Mouse (Mus musculus): ENCODE data around the gene Asxl1. TPM values are rescaled to one million over a fixed set of nuclear protein-coding genes. Genes with fewer than 3 reads are reported as not detected.

Gene Asxl1
- polyA plus RNA-seq, 1 experiment from 2014 or later: 11.8 TPM

- H3K27ac ChIP-seq (replicated peaks): peak overlapping the region; percentile 87
- DNase-seq (ENCODE audit: low spot score): no peak
- H3K27me3 ChIP-seq (ENCODE audit: low read depth, poor library complexity, severe bottlenecking): no peaks in the 10 kb centered on the region
- H3K4me3 ChIP-seq: 0 out of 2 replicates have a peak overlapping the region, but pooled peaks have one; percentile 24
- H3K36me3 ChIP-seq: peaks cover 46% of the 10 kb centered on the region
- H3K9me3 ChIP-seq (replicated peaks): no peaks in the 10 kb centered on the region
- H3K4me1 ChIP-seq: peaks cover 83% of the 10 kb centered on the region
- 89% methylated on average over 4 of the region's 4 CpGs for WGBS
Observed at GRCm38 (mm10) chr2:153425124-153425844, 79.7 kb downstream of the Asxl1 start.

GRCm38 (mm10) chr2:153425998-153426670 lies 80.5 kb downstream of the Asxl1 start:
- H3K27me3 ChIP-seq (ENCODE audit: low read depth, poor library complexity, severe bottlenecking): no peaks in the 10 kb centered on the region
- H3K9me3 ChIP-seq (replicated peaks): no peaks in the 10 kb centered on the region
- H3K4me1 ChIP-seq: peaks cover 81% of the 10 kb centered on the region
- DNase-seq (ENCODE audit: low spot score): peak; percentile 34
- 46% methylated on average over 9 of the region's 9 CpGs for WGBS
- peak overlapping the region; percentile 24; the same call in 1 of the 2 replicates for H3K4me3 ChIP-seq
- H3K36me3 ChIP-seq: peaks cover 48% of the 10 kb centered on the region
- H3K27ac ChIP-seq (replicated peaks): peak overlapping the region; percentile 87

GRCm38 (mm10) chr2:153426931-153427330 lies 81.3 kb downstream of the Asxl1 start:
- H3K4me1 ChIP-seq: peaks cover 74% of the 10 kb centered on the region
- H3K27me3 ChIP-seq (ENCODE audit: low read depth, poor library complexity, severe bottlenecking): no peaks in the 10 kb centered on the region
- no peak overlapping the region for H3K4me3 ChIP-seq
- H3K36me3 ChIP-seq: peaks cover 56% of the 10 kb centered on the region
- peak overlapping the region; percentile 87 for H3K27ac ChIP-seq (replicated peaks)
- peak; percentile 41 for DNase-seq (ENCODE audit: low spot score)
- 20% methylated on average over 2 of the region's 2 CpGs for WGBS
- no peaks in the 10 kb centered on the region for H3K9me3 ChIP-seq (replicated peaks)

DNA sequence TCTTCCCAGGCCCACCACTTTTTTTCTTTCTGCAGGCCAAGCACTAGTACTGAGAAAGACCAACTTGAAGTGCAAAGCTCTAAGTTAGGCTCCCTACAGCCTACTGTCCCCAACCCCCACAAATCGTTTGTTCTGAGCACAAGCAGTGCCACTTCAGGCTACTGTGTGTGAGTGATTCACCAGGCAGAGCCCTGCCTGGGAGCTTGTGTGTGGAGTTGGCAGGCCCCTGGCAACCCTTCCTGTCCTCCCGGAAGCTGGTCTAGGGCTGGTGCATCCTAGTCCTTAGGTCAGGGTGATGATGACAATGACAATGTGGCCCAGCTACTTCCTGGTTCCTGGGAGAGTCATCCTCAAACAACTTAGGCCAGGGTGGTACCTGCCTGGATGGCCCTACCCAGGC lies 82.9 kb downstream of the Asxl1 start:
- DNase-seq (ENCODE audit: low spot score): no peak
- Histone ChIP-seq H3K36me3 (peaks cover 71% of the 10 kb centered on the region), H3K4me3 (no peak overlapping the region), H3K27me3 (ENCODE audit: low read depth, poor library complexity, severe bottlenecking) (no peaks in the 10 kb centered on the region), H3K4me1 (peaks cover 74% of the 10 kb centered on the region), H3K9me3 (replicated peaks) (no peaks in the 10 kb centered on the region), H3K27ac (replicated peaks) (peak overlapping the region; percentile 87; the same call in 1 of the 2 replicates)
- WGBS: 66% methylated on average over 2 of the region's 2 CpGs

DNA sequence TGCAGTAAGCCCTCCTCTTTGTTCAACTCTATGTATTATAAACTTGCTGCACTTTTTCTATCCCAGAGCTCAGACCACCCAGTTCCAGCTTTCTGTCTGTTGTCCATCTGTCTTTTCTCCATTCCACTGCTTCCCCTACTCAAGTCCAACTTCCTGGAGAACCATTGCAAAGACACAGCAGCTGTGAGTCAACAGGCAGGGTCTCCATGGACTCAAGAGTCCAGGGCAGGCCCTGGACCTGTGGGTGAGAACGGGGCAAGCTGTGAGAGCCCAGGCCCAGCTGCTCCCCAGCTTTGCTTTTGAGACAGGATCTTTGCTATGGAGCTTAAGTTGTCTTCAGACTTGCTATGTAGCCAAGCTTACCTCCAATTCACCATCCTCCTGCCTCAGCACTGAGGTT lies 84.9 kb downstream of the Asxl1 start:
- Histone ChIP-seq H3K4me1 (peaks cover 75% of the 10 kb centered on the region), H3K36me3 (peaks cover 70% of the 10 kb centered on the region), H3K4me3 (no peak overlapping the region), H3K27me3 (ENCODE audit: low read depth, poor library complexity, severe bottlenecking) (no peaks in the 10 kb centered on the region), H3K9me3 (replicated peaks) (no peaks in the 10 kb centered on the region), H3K27ac (replicated peaks) (0 out of 2 replicates have a peak overlapping the region, but pooled peaks have one; percentile 17)
- 93% methylated on average over 1 of the region's 1 CpGs for WGBS
- DNase-seq (ENCODE audit: low spot score): no peak

DNA sequence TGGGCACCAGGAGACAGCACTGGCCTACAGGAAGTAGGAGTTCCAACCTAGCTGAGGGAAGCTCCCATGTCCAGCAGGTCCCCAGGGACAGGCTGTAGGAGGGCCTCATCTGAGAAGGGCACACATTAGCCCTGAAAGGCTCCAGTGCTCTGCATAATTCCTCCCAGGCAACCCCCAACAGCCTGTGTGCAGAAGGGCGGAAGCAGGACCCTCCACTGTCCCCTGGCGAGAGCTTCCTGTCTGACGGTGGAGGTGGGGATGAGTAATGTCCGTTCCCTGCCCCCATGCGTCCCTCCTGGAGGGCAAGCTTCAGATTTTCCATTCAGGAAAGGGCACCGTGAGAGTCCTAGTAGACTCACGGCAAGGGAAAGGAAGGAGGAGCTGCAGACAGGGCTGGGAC lies 86.9 kb downstream of the Asxl1 start:
- peaks cover 74% of the 10 kb centered on the region for H3K36me3 ChIP-seq
- no peaks in the 10 kb centered on the region for H3K27me3 ChIP-seq (ENCODE audit: low read depth, poor library complexity, severe bottlenecking)
- no peaks in the 10 kb centered on the region for H3K9me3 ChIP-seq (replicated peaks)
- no peak for DNase-seq (ENCODE audit: low spot score)
- 62% methylated on average over 7 of the region's 7 CpGs for WGBS
- H3K27ac ChIP-seq (replicated peaks): peak overlapping the region; percentile 85; the same call in 1 of the 2 replicates
- peaks cover 75% of the 10 kb centered on the region for H3K4me1 ChIP-seq
- H3K4me3 ChIP-seq: no peak overlapping the region

- H3K27me3 ChIP-seq (ENCODE audit: low read depth, poor library complexity, severe bottlenecking): no peaks in the 10 kb centered on the region
- no peaks in the 10 kb centered on the region for H3K9me3 ChIP-seq (replicated peaks)
- H3K4me1 ChIP-seq: peaks cover 75% of the 10 kb centered on the region
- no peak overlapping the region for H3K4me3 ChIP-seq
- no peak for DNase-seq (ENCODE audit: low spot score)
- peaks cover 64% of the 10 kb centered on the region for H3K36me3 ChIP-seq
- 75% methylated on average over 3 of the region's 3 CpGs for WGBS
- H3K27ac ChIP-seq (replicated peaks): peak overlapping the region; percentile 85
Observed at GRCm38 (mm10) chr2:153433859-153434258, 88.2 kb downstream of the Asxl1 start.

DNA sequence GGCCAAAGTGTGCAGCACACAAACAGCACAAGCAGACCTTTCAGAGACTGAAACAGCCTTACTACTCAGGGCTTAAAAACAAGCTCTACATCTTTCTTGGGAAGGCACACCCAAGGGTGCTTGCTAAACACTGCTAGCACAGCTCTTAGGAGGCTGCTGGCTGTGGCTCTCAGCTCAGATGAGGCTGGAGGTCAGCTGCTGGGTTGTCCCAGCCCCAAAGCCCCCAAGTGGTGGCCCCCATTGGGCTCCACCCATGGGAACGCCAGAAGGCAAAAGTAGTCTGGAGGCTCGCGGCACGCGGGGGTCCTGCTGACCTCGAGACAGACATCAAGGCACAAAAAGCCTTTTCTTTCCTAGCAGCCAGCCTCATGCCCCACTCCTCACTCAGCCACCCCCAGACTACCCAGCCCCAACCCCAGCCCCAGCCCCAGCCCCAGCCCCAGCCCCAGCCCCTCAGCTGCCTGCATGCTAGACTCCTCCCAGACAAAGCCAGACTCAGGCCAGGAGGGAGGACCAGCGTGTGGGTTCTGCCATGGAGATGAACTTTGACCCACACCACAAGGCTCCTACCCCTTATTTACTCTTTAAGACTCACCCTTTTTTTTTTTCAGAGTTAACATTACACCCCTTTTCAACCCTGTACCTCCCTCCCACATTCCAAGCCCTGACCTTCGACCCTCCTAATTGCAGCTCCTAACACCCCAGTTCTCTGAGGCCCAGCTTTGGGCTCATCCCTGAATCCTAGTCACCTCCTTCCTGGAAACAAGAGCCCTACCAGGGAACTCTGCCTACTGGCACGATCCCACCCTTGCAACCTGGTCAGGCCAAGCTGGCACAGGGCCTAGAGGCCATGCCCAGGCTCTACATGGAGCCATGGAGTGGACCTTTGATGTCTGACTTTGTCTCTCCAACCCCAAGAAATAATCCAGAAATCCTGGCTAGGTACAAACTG lies 89.5 kb downstream of the Asxl1 start:
- WGBS: 15% methylated on average over 9 of the region's 9 CpGs
- H3K4me3 ChIP-seq: peak overlapping the region; percentile 23; the same call in 1 of the 2 replicates

DNA sequence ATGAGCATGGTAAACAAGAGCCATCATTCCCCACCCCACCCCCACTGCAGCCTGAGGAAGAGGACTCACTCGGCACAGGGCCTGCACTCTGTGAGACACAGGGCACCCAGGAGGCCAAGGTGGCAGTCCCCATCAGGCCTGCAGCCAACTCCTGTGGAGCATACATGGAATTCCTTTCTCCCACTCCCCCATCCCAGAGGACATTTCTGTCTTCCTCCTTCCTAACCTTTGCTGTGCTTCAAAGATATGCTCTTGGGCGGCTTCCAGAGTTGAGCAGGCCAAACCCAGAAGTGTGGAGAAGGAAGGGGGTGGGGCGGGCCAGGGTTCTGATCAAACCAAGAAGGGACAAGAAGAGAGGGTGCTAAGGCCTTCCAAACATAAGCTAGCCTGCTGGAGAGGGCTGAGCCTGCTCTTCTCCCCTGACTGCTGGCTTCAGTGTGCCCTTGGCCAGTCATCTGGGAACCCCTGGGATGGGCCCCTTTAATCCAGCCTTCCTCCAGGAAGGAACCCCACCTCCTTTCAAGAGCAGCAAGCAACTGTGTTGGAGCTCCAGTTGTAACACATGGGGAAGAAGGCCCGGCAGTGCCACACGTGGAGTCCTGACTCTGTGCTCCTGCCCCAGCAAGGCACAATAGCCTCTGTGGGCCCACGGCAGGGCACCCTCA lies 91.1 kb downstream of the Asxl1 start:
- Histone ChIP-seq H3K4me1 (peaks cover 89% of the 10 kb centered on the region), H3K4me3 (no peak overlapping the region), H3K9me3 (replicated peaks) (no peaks in the 10 kb centered on the region), H3K27ac (replicated peaks) (peak overlapping the region; percentile 85), H3K27me3 (ENCODE audit: low read depth, poor library complexity, severe bottlenecking) (no peaks in the 10 kb centered on the region; the same call in 1 of the 2 replicates), H3K36me3 (peaks cover 35% of the 10 kb centered on the region)
- 46% methylated on average over 6 of the region's 6 CpGs for WGBS
- DNase-seq (ENCODE audit: low spot score): no peak

More for the DNA sequence above, 89.5 kb downstream of the Asxl1 start:
- Histone ChIP-seq H3K27ac (replicated peaks) (peak overlapping the region; percentile 85), H3K9me3 (replicated peaks) (no peaks in the 10 kb centered on the region), H3K4me1 (peaks cover 73% of the 10 kb centered on the region), H3K36me3 (peaks cover 51% of the 10 kb centered on the region), H3K27me3 (ENCODE audit: low read depth, poor library complexity, severe bottlenecking) (no peaks in the 10 kb centered on the region)
- DNase-seq (ENCODE audit: low spot score): peak; percentile 57

DNA sequence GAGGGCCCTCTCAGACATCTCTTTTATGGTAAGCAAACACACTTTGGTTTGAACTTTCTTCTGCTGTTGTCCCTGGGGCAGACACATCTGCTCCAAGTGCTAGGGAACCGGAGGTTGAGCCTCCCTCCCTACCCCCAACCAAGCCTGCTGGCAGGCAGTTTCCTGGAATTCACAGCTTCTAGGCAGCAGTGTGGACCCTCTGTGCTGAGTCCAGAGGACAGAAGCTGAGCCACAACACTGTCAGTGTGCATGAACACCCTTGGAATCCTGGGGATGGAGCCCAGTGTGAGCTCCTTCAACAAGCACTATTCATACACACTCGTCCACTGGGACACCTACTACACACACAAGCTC lies 91.7 kb downstream of the Asxl1 start:
- DNase-seq (ENCODE audit: low spot score): no peak
- no peak overlapping the region for H3K4me3 ChIP-seq
- peaks cover 90% of the 10 kb centered on the region for H3K4me1 ChIP-seq
- H3K27me3 ChIP-seq (ENCODE audit: low read depth, poor library complexity, severe bottlenecking): no peaks in the 10 kb centered on the region; the same call in 1 of the 2 replicates
- peak overlapping the region; percentile 85 for H3K27ac ChIP-seq (replicated peaks)
- H3K9me3 ChIP-seq (replicated peaks): no peaks in the 10 kb centered on the region
- peaks cover 31% of the 10 kb centered on the region for H3K36me3 ChIP-seq
- WGBS: 44% methylated on average over 2 of the region's 2 CpGs

DNA sequence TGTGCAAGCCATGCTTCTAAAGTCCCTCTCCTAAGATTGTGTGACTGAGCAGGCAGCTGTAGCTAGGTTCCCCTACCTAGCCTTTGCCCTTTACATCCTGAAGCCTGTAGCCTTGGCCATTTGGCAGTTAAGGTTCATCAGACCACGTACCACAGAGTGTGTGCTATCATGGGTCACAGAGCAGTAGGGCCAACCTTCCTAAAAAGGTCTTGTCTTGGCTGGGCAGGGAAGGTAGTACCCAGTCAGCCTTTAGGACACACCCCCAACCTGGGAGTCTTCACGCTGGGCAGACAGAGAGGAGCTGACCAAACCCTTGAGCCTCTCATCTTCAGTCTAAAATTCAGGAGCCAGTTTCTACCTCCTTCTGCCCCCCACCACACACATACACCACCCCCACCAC lies 95.1 kb downstream of the Asxl1 start:
- no peak for DNase-seq (ENCODE audit: low spot score)
- Histone ChIP-seq H3K9me3 (replicated peaks) (no peaks in the 10 kb centered on the region), H3K27ac (replicated peaks) (0 out of 2 replicates have a peak overlapping the region, but pooled peaks have one; percentile 18), H3K4me3 (no peak overlapping the region), H3K27me3 (ENCODE audit: low read depth, poor library complexity, severe bottlenecking) (no peaks in the 10 kb centered on the region; the same call in 1 of the 2 replicates), H3K36me3 (peaks cover 6% of the 10 kb centered on the region), H3K4me1 (peaks cover 87% of the 10 kb centered on the region)
- WGBS: 69% methylated on average over 2 of the region's 2 CpGs

GRCm38 (mm10) chr2:153441228-153441627 lies 95.6 kb downstream of the Asxl1 start:
- no peak for DNase-seq (ENCODE audit: low spot score)
- H3K27ac ChIP-seq (replicated peaks): peak overlapping the region; percentile 18; the same call in 1 of the 2 replicates
- WGBS: 38% methylated on average over 3 of the region's 3 CpGs
- H3K27me3 ChIP-seq (ENCODE audit: low read depth, poor library complexity, severe bottlenecking): no peaks in the 10 kb centered on the region; the same call in 1 of the 2 replicates
- H3K4me3 ChIP-seq: peak overlapping the region; percentile 95; the same call in 1 of the 2 replicates
- peaks cover under 1% of the 10 kb centered on the region; the same call in 1 of the 2 replicates for H3K36me3 ChIP-seq
- H3K9me3 ChIP-seq (replicated peaks): no peaks in the 10 kb centered on the region
- peaks cover 85% of the 10 kb centered on the region for H3K4me1 ChIP-seq
